Mouse (Mus musculus): Measurements from ENCODE around the gene Pithd1. TPM values are rescaled to one million over a fixed set of nuclear protein-coding genes. Genes with fewer than 3 reads are reported as not detected.
"Not testable (repeated sequence)": the region's sequence is repeated elsewhere in the genome, so short reads cannot be mapped to it uniquely, and the experiment has no call there.

The Pithd1 gene
- total RNA-seq, 2 experiments from 2014 or later, result 22.0 to 22.6 TPM

DNA sequence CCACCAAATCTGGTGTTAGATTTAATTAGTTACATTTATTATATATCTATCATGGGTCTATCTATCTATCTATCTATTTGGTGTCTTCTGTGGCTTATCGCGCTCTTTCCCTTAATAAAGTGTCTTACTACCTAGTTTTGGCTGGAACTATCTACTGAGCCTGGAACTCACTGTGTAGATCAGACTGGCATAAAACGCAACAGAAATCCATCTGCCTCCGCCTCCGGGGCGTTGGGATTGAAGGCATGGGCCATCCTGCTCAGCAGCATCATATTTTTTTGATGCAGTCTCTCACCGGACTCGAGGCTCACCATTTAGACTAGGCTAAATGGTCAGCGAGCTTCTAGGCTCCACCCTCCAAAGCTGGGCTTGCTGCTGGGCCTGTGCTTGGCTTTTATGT, 650 bp upstream of the Pithd1 start:
- no peak for DNase-seq

DNA sequence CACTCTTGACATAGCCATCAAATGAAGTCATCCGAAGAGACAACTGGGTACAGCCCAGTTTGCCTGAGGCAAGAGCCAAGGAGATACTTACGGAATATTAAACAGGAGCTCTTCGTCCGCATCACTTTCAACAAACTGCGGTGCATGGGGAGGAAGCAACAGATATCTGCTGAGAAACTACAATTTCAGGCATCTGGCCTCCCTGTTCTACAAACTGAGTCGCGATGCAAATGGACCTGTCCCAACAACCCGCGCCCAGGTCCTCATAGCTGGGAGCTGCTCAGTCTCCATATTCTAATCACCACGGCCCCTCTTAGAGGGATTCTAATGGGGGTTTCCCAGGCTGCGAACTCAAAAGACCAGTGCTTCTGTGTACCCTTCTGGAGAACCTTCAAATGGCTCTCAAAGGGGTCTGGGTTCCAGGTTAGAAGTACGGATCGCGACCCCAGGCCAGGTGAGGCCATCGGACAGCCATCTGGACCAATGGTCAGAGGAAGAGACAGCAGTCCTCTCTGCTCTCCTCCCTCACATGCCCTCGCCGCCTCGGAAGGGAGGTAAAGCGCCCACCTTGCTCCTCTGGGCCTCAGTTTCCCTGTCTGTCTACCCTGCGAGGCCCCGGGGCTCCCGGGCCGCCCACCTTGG, 642 bp downstream of the Pithd1 start:
- no peak for DNase-seq

DNA sequence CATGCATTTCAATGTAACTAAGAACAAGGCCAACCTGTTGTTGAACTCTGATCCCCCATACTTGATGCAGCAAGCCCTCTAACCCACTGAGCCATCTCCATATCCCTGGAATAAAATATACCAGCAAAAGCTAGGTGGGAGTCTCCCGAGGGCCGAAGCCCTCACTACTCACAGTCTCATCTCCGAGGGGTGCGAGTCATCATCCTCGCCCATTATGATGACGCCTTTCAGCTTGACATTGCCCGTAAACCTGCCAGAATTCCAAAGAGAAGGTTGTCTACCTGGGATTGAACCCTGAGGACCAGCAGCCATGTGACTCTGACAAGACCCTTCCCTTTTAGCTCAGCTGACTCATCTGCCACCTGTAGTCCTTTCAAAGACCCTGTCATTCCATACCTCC, 1.3 kb downstream of the Pithd1 start:
- no peak for DNase-seq

DNA sequence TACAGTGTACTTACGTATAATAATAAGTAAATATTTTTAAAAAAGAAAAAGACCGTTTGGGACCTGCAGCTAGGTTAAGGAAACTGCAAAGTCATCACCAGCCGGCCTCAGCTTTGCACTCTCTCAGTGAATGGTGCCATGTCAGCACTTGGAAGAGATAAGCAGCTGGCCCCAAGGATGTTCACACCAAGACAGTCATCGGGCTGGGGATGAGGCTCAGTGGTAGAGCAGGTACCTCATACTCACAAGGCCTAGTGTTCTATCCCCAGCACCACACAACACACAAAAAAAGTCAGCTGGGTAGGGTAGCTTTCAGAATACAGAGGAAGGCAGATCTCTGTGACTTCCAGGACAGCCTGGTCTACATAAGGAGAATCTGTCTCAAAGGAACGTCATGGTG, 1.9 kb downstream of the Pithd1 start:
- DNase-seq, result no peak

DNA sequence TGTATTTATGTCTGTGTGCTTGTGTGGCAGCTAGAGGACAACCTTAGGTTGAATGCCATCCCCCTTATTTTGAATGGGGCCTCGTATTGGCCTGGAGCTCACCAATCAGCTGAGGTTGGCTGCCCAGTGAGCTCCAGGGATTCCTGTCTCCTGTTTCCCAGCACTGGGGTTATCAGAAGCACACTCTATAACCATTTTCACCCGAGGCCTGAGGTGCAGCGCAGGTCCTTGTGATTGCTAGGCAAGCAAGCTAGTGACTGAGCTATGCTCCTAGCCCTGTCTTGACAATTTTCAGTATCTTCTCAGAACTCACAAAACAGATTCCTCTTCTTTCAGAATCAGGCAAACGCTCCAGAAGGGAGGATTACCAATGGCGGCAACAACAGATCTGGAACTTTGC, 2.5 kb downstream of the Pithd1 start:
- no peak for DNase-seq

DNA sequence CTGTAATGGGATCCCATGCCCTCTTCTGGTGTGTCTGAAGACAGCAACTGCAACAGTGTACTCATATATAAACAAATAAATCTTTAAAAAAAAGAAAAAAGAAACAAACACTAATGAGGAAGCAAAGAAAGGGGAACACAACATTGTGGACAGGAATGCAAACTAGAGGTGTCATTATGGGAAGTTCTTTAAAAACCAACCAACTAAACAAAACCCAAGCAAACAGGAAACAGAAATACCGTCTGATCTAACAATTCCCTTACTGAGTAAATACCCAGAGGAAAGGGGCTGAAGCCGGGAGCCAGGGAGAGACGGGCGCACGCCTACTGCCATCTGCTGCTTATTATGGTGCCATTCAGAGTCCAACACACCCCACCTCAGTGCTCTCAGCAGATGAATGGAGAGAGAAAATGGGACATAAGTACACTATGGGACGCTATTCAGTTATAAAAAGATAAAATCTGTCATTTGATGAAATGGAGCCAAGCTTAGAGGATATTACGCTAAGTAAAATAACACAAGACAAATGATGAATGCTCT, 5.5 kb downstream of the Pithd1 start:
- no peak for DNase-seq

DNA sequence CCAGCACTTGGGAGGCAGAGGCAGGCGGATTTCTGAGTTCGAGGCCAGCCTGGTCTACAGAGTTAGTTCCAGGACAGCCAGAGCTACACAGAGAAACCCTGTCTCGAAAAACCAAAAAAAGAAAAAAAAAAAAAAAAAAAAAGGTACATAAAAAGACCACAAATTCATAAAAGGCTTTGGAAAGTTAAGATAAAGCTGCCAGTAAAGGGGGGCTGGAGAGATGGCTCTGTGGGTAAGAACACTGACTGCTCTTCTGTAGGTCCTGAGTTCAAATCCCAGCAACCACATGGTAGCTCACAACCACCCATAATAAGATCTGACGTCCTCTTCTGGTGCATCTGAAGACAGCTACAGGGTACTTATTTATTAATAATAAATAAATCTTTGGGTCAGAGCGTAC, 6.8 kb downstream of the Pithd1 start:
- not testable (repeated sequence) for DNase-seq

DNA sequence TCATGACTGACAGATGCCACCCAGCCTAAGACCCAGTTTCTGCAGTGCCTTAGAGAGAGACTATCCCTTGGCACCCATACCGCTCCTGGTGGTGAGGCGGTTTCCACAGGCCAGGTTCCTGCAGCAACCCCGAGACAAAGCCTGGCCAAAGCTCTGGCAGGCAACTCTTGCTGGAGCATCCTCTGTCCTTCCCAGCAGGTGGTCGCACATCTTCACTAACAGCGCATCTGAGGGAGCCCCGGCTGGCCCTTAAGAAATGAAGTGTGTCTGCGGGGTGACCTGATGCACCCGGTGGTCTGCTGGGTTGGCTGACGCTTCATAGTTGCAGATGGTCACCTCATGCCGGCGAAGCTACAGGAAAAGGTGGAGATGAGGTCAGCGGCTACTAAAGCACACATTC, 10.9 kb downstream of the Pithd1 start:
- no peak for DNase-seq

DNA sequence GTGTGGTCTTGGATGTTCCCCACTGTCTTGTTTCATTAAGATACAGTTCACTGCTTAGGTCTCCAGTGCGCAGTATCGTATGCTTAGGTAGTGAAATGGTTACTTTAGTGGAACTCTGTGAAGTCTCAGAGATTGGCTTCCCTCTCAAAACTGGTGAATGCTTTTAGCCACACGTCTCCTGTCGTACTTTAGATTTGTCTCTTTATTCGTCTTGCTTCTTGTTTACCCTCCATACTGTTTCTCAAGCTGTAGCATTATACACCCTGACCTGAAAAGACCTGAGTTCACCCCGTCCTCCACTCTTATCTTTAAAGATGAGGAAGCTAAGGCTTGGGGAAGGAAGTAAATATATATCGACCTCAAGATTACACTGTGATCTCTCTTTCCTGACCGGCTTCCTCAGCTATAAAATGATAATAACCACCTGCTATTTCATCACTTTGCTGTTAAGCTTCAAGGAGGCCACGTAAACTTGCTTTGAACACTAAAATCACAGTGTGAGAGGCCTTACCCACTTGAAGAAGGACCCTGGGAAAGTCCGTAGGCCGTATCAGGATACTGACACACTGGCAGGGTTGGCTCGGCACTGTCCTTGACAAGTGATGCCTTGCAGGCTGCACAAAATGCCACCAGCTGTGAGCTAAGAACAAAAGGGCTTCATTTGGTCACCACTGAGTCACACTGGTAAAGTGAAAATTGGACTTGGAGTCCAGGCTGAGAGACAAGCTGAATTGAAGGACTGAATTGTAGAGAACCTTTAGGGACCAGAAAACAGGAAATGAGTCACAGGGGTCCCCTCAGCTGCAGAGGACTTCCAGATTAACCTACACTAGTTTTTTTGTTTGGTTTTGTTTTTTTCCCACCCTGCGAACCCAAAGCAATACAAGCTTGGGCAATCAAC, 13.9 kb downstream of the Pithd1 start:
- DNase-seq, result no peak

DNA sequence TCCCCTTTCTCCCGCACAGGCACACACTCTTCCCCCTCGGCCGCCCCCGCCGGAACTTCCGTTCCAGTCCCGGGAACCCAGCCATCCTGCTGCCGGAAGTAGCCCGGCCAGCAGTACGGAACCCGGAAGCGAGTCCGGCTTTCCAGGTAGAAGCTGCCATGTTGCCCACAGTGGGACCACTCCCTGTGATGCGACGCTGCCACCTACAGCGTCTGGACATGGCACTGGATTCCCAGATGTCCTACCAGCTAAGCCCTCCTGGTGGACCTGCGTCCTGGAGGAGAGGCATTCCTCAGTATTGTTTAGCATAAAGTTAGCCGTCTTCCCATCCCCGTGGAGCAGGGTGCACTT, 14.5 kb downstream of the Pithd1 start, which contains the start of gene Lypla2:
Gene Lypla2, minus strand, starts transcription at position 71 of the 351 bp plus-strand sequence.
- DNase-seq, result peak; percentile 88

DNA sequence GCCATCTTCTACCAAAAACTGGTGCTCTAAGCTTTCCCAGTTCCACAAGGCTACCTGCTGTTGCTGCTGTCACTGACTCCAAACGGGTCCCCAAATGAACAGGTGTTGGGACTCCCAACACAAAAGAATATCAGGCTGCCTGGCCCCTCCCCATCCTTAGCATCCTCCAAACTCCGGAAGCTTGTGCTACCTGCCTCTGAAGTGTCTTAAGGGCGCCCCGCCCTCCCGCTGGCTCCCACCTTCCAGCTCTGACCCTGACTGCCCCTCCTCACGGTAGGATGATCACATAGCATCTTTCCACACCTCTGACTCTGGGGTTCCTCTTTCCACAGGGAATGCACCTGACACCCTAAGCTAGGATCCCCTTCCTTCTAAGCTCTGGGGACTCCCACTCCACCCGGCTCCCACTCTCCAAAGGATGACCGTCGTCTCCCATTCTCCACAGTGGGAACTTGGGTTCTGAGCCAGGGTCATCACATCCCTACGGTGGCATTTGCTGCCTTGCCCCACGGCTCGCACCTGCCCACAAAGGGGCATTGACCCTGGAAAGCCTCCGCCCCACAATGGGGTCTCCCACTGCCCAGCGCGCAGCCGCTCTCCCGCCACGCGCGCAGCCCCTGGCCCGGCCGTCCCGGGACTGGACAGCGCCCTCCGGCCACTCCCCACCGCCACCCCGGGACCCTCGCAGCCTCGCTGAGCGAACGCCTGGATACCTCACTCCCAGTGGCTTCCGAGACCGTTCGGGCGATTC, 15.1 kb downstream of the Pithd1 start:
- no peak for DNase-seq

DNA sequence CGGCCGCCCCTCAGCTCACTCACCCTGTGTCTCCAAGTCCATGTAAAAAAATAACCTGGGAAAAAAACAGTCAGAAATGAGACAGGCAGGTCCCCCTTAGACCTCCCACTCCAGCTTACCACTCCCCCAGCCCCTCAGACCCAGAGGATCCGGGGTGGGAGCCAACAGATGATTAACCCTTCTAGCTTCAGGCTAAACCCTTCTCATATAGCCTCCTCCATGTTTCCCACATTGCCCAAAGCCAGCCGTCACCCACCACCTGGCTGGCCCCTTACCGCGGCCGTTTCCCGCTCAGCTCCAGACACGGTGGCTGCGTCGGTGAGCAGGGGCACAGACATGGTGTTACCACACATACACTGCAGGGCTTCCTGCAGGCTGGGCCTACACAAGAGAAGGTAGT, 16.5 kb downstream of the Pithd1 start:
- DNase-seq, result no peak

DNA sequence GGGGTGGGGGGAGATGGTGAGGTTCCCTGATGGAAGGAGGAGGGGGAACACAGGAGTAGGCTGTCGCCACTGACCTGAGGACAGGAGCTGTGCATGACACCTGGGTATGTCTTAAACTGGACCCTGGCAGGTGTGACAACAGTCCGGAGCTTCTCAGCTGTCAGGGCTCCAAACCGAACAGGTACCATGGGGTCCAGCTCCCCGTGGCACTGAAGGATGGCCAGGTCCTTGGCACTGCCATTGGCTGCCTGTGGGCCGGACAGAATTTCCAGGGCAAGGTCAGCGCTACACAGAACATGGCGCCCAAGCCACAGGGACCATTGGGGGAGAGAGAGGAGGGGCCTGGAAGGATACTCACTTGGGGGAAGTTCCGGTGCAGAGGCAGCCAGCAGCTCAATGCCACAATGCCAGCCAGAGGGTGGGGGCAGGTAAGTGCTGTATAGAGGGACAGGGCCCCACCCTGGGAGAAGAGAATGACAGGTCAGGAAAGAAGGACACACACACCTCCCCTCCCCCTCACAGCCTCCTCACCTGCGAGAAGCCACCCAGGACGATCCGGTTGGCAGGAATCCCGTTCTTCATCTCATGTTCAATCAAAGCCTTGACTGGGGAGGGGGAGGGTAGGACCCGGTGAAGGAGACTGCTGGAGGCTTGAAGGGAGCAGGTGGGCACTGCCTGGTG, 17.9 kb downstream of the Pithd1 start:
- DNase-seq, result no peak

DNA sequence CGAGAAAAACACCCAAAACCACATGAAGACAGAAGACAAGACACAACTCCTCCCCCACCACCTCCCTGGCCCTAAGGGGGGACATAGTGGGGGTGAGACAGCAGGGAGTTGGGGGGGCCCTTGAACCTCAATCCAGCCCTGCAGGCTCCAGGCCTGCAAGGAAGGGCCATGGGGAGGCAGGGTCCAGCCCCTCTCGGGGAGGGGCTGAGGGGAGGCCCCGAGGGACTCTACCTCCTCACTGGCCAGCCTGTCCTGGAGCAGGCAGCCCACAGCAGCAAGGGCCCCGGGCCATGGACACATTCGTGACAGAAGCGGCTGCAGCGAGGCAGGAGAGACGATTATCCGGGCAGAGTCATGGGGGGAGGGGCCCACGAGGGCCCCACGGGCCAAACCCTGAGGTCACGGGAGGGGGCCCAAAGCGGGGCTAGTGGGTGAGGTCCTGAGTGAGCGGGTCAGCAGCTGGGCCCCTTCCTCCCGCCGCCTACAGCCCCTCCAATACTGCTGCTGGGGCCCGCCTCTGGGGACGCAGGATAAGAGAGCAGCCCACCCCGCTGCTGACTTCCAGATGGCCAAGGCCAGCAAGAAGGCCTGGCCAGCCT, 18.7 kb downstream of the Pithd1 start:
- DNase-seq, result no peak

DNA sequence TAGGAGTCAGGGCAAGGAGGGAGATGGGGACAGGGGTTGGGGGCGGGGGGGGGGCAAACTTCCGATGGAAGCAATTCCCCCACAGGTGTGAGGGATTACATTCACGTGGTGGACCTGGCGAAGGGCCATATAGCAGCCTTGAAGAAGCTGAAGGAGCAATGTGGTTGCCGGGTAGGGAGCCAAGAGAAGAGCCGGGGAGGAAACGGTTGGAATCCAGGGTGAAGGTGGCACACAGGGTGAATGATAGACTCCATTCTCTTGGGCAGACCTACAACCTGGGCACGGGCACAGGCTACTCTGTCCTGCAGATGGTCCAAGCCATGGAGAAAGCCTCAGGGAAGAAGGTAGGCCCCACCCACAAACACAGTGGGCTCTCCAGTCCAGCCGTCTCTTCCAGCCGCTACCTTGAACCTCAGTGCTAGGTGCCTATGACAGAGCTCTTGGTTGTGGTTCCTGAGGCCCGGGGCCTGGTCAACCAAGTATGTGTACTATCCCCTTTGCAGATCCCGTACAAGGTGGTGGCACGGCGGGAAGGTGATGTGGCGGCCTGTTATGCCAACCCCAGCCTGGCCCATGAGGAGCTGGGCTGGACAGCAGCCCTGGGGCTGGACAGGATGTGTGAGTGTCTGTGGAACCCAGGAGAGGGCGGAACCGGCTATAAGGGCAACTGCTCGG, 19.8 kb downstream of the Pithd1 start:
- no peak for DNase-seq

DNA sequence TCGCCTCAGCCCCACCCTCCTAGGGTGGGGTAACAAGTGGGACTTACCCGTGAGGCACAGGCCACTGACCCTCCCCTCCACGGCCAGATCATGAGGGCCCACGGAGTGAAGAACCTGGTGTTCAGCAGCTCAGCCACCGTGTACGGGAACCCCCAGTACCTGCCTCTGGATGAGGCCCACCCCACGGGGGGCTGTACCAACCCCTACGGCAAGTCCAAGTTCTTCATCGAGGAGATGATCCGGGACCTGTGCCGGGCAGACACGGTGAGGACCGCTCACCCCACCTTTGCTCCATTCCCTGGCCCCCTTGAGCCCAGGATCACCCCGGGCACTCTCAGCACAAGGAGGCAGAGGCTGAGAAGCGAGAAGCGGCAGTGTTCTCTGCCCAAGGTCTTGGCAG, 20.8 kb downstream of the Pithd1 start:
- no peak for DNase-seq

DNA sequence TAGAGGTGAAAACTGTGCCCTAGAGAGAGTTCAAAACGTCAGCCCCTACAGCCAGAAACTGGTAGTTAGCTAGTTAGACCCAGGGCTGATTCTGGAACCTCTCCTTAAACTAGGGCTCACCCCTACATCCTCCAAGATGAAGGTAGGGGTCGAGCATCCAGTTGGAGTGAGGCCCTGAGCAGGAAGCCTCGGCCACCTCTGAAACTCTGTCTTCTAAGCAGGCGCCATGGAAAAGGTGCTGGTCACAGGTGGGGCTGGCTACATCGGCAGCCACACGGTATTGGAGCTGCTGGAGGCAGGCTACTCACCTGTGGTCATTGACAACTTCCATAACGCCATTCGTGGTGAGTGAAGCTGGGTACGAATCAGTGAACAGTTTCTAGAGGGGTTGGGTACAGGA, 22.0 kb downstream of the Pithd1 start:
- no peak for DNase-seq

DNA sequence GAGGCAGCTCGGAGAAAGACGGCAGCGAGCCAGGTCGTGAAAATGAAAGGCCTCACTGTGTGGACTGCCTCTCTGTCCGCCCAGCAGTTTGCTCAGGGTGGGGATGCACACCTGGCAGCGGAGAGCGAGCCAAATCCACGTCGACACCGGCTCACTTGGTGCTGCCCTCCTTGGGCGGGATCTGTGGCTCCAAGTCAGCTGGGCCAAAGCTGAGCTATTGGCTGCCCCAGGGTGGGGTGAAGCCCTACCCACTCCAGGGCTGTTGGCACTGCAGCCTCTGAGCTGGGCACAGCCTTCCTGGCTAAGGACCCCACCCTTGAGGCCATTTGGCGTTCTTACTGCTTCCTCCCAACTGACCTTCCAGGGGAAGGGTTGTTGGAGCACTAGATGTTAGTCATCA, 22.6 kb downstream of the Pithd1 start:
- peak; percentile 58 for DNase-seq

DNA sequence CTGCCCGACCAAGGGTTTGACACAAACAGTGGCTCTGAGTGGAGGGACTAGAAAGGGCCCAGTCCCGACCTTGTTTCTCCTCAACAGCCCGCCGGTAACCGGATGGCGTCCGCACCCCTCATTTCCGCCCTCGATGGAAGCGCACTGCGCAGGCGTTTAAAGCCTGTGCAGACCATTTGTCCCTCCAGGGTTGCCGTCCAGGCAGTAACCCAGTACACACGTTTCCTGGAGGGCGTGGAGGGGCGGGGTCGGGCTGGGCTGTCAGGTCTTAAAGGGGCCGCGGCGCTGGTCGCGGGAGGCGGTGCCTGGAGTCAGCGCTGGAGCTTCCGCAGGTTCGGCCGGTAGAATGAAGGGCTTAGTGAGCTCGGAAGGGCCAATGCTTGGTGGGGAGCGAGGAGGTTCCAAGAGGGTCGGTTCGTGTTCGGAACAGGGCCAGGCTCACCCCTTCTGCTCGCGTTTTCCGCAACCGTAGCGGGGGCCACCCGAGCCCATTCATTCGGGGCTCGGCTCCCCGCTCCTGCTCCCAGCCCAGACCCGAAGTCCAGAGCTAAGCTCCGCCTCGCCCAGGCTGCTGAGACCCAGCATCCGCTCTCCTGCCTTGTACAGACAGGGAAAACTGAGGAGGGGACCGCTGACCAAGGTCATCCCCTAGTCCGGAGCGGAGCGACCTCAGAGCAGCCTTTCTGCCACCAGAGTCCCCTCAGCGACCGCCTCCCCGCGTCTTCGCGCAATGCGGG, 23.4 kb downstream of the Pithd1 start, which contains the start of gene Gale:
Gene Gale, plus strand, starts transcription at position 271 of the 737 bp plus-strand sequence.
- DNase-seq, result peak; percentile 95

DNA sequence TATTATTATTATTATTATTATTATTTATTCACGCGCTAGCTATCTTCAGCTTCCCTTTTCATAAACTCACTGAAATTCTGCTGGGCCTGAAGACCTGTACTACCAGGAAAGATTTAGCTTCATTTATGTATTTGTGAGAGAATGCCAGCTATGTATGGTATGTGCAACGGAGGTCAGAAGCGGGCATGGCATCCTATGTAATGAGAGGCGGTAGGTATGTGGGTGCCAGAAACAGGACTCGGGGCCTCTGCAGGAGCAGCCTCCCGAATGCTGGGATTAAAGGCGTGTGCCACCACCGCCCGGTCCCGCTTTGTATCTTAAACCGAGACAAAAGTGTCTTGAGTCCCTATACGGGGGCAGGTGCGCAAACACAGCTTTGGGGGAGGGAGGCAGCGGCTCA, 24.1 kb downstream of the Pithd1 start:
- DNase-seq, result no peak

All from gastrocnemius, postnatal 25 days (tissue).